Mouse (Mus musculus) stomach, postnatal 0 days (tissue): ENCODE measurements around the gene Tfrc.

Experiments used
- CTCF ChIP-seq: IDR thresholded peaks from 2 replicates; pipeline ENCODE4 v1.5.1; 2016; ENCODE audit warnings: antibody characterized with exemption, low read depth, mild to moderate bottlenecking, moderate library complexity
- EP300 ChIP-seq: optimal IDR thresholded peaks from 2 replicates; pipeline ENCODE3; 2016; ENCODE audit warnings: antibody characterized with exemption

DNA sequence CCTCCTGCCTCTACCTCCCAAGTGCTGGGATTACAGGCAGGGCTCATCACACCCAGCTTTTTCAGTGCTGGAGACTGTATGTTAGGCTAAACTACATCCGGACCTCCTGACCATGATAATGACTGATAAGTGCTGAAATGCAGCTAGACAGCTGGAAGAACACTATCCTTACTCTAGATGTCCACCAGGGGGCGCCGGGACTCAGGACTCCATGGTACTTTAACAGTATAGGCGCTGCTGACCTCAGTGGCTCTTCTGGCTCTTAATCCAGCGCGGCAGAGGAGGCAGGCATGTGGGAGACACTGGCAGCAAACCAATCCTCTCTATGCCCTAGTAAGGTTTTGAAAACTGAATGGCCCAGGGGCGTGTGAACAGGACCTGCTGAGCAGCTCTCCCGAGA, 29.8 kb downstream of the Tfrc start:
- TF ChIP-seq EP300: no peak
- peak; percentile 95 for TF ChIP-seq CTCF
